Mouse (Mus musculus): ENCODE results near the gene Tubb4b. TPM values are rescaled to one million over a fixed set of nuclear protein-coding genes. Genes with fewer than 3 reads are reported as not detected.

Tubb4b gene
- total and polyA plus RNA-seq, 2 experiments from 2014 or later: 469 to 553 TPM

DNA sequence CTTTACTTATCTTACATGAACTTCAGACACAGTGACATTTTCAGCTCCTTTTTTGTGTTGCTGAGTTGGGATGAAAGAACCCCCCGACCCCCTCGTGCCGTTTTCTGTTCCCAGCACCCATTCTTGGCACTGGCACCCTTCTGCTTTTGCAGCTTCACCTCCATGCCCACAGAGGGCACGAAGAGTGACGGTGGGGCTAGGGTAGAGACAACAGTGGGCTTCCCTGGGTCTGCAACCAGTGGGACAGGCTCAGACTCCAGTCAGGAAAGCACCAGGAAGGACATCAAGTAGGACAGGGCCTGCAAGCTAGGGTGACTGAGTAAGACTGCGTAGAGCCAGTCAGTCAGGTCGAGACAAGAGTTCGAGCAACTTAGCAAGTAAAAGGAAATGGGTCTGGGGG, 15.8 kb upstream of the Tubb4b start:
- Histone ChIP-seq H3K27ac (ENCODE audit: low read depth, low read length) (peak overlapping the region; percentile 82; the same call in 1 of the 2 replicates), H3K9ac (no peak overlapping the region)
- ATAC-seq: no peak; the same call in 1 of the 2 replicates

DNA sequence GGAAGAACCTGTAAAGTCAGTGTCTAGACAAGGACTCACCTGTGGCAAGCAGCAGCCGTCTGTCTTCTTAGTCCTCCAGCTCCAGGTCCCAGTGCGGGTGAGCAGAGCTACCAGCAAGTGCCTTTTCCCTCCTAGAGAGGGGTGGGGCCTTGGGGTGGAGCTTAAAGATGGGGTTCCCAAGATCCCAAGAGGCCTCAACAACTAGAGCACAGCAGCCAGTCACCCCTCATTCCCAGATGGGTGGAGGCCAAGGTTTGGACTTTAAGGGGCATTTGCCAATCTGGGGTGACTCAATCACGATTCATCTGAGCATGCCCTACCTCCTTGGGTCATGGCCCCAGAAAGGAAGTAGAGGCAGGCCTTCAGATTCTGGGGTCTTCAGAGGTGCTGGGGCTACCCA, 15.3 kb upstream of the Tubb4b start:
- Histone ChIP-seq H3K27ac (ENCODE audit: low read depth, low read length) (no peak overlapping the region), H3K9ac (no peak overlapping the region), H3K27me3 (ENCODE audit: insufficient read depth, low read length) (no peaks in the 10 kb centered on the region), H3K4me3 (ENCODE audit: low read depth, low read length) (no peak overlapping the region), H3K9me3 (ENCODE audit: low read length) (no peaks in the 10 kb centered on the region), H3K4me2 (ENCODE audit: low read depth) (no peak overlapping the region), H3K36me3 (ENCODE audit: insufficient read depth) (peaks cover 12% of the 10 kb centered on the region), H3K4me1 (ENCODE audit: insufficient read depth) (peaks cover 6% of the 10 kb centered on the region)
- TF ChIP-seq CTCF (IDR thresholded peaks at IDR 0.05; ENCODE audit: low read depth): no peak
- DNase-seq: no peak
- 87% methylated on average over 3 of the region's 3 CpGs for WGBS
- no peak for ATAC-seq

More for the DNA sequence above, 15.8 kb upstream of the Tubb4b start:
- peak overlapping the region; percentile 70 for H3K4me3 ChIP-seq (ENCODE audit: low read depth, low read length)
- H3K4me1 ChIP-seq (ENCODE audit: insufficient read depth): peaks cover 6% of the 10 kb centered on the region
- no peak for TF ChIP-seq CTCF (IDR thresholded peaks at IDR 0.05; ENCODE audit: low read depth)
- DNase-seq: no peak
- H3K36me3 ChIP-seq (ENCODE audit: insufficient read depth): peaks cover 17% of the 10 kb centered on the region
- no peaks in the 10 kb centered on the region for H3K27me3 ChIP-seq (ENCODE audit: insufficient read depth, low read length)
- 46% methylated on average over 8 of the region's 8 CpGs for WGBS
- peak overlapping the region; percentile 89 for H3K4me2 ChIP-seq (ENCODE audit: low read depth)
- no peaks in the 10 kb centered on the region for H3K9me3 ChIP-seq (ENCODE audit: low read length)

- peaks cover 6% of the 10 kb centered on the region for H3K4me1 ChIP-seq (ENCODE audit: insufficient read depth)
- DNase-seq: no peak
- no peak overlapping the region for H3K4me2 ChIP-seq (ENCODE audit: low read depth)
- no peaks in the 10 kb centered on the region for H3K9me3 ChIP-seq (ENCODE audit: low read length)
- no peaks in the 10 kb centered on the region for H3K36me3 ChIP-seq (ENCODE audit: insufficient read depth)
- H3K4me3 ChIP-seq (ENCODE audit: low read depth, low read length): no peak overlapping the region
- H3K27ac ChIP-seq (ENCODE audit: low read depth, low read length): no peak overlapping the region
- no peak overlapping the region for H3K9ac ChIP-seq
- TF ChIP-seq CTCF (IDR thresholded peaks at IDR 0.05; ENCODE audit: low read depth): no peak
- H3K27me3 ChIP-seq (ENCODE audit: insufficient read depth, low read length): no peaks in the 10 kb centered on the region; the same call in 1 of the 2 replicates
- ATAC-seq: no peak
These were observed 13.6 kb upstream of the Tubb4b start for GRCm38 (mm10) chr2:25238106-25238505.

GRCm38 (mm10) chr2:25237522-25237921, 13.0 kb upstream of the Tubb4b start:
- H3K36me3 ChIP-seq (ENCODE audit: insufficient read depth): no peaks in the 10 kb centered on the region
- WGBS: 66% methylated on average over 4 of the region's 4 CpGs
- H3K4me3 ChIP-seq (ENCODE audit: low read depth, low read length): no peak overlapping the region
- no peak overlapping the region for H3K9ac ChIP-seq
- no peak overlapping the region for H3K4me2 ChIP-seq (ENCODE audit: low read depth)
- TF ChIP-seq CTCF (IDR thresholded peaks at IDR 0.05; ENCODE audit: low read depth): no peak
- no peak for DNase-seq
- peaks cover 6% of the 10 kb centered on the region for H3K4me1 ChIP-seq (ENCODE audit: insufficient read depth)
- no peaks in the 10 kb centered on the region for H3K9me3 ChIP-seq (ENCODE audit: low read length)
- H3K27ac ChIP-seq (ENCODE audit: low read depth, low read length): no peak overlapping the region
- no peak for ATAC-seq
- H3K27me3 ChIP-seq (ENCODE audit: insufficient read depth, low read length): no peaks in the 10 kb centered on the region; the same call in 1 of the 2 replicates

GRCm38 (mm10) chr2:25236614-25237013, 12.1 kb upstream of the Tubb4b start, which contains the start of gene Rnf224:
Gene Rnf224 (minus strand): TSS chr2:25236787.
- Histone ChIP-seq H3K9ac (no peak within 1 kb of the TSS), H3K9me3 (ENCODE audit: low read length) (no peaks in the 10 kb centered on the region), H3K4me2 (ENCODE audit: low read depth) (no peak within 1 kb of the TSS), H3K27me3 (ENCODE audit: insufficient read depth, low read length) (no peaks in the 10 kb centered on the region; the same call in 1 of the 2 replicates), H3K36me3 (ENCODE audit: insufficient read depth) (no peaks in the 10 kb centered on the region), H3K4me1 (ENCODE audit: insufficient read depth) (peaks cover 5% of the 10 kb centered on the region), H3K27ac (ENCODE audit: low read depth, low read length) (no peak within 1 kb of the TSS), H3K4me3 (ENCODE audit: low read depth, low read length) (no peak within 1 kb of the TSS)
- ATAC-seq: no peak
- WGBS: 45% methylated on average over 8 of the region's 8 CpGs
- DNase-seq: no peak
- TF ChIP-seq CTCF (IDR thresholded peaks at IDR 0.05; ENCODE audit: low read depth): no peak

DNA sequence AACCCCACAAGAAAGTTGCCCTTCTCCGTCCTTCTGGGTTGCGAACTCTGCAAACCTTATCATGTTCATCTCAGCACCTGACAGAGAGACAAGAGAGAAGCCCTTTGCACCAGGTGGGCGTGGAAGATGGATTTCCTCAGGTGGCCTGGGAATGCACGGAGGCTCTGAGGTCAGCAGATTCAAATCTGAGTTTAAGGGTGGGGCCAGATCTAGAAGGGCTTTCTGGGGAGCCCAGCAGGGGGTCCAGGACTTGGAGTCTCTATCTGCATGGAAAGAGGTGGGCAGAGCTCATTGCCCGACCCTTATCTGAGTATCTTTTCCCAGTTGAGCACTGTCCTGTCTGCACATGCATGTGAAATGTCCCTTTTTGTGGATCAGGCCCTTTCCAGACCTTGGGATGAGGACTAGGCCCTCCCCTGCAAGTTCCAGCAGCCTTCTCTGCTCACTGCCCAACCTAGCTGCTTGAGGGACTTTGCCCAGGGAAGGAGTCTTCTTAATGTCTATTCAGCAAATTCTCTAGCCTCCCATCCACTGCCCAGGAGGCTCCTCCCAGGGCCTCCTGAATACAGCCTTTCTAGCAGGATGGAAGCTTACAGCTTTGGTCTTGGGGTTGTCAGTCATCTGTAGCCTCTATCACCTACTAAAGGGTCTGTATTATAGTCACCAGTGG, 10.2 kb upstream of the Tubb4b start:
- Histone ChIP-seq H3K27ac (ENCODE audit: low read depth, low read length) (no peak overlapping the region), H3K4me3 (ENCODE audit: low read depth, low read length) (no peak overlapping the region), H3K9me3 (ENCODE audit: low read length) (no peaks in the 10 kb centered on the region), H3K27me3 (ENCODE audit: insufficient read depth, low read length) (no peaks in the 10 kb centered on the region; the same call in 1 of the 2 replicates), H3K4me1 (ENCODE audit: insufficient read depth) (no peaks in the 10 kb centered on the region), H3K9ac (no peak overlapping the region), H3K36me3 (ENCODE audit: insufficient read depth) (no peaks in the 10 kb centered on the region), H3K4me2 (ENCODE audit: low read depth) (no peak overlapping the region)
- 87% methylated on average over 5 of the region's 5 CpGs for WGBS
- ATAC-seq (no peak), DNase-seq (no peak)
- no peak for TF ChIP-seq CTCF (IDR thresholded peaks at IDR 0.05; ENCODE audit: low read depth)

GRCm38 (mm10) chr2:25234050-25234449, 9.5 kb upstream of the Tubb4b start, which contains the start of gene Slc34a3:
Gene Slc34a3 (minus strand): TSS chr2:25234364.
- 87% methylated on average over 3 of the region's 3 CpGs for WGBS
- ATAC-seq (no peak), DNase-seq (no peak)
- TF ChIP-seq CTCF (IDR thresholded peaks at IDR 0.05; ENCODE audit: low read depth): no peak
- H3K36me3 ChIP-seq (ENCODE audit: insufficient read depth): no peaks in the 10 kb centered on the region
- H3K27ac ChIP-seq (ENCODE audit: low read depth, low read length): no peak within 1 kb of the TSS
- no peak within 1 kb of the TSS for H3K4me2 ChIP-seq (ENCODE audit: low read depth)
- peaks cover 2% of the 10 kb centered on the region; the same call in 1 of the 2 replicates for H3K4me1 ChIP-seq (ENCODE audit: insufficient read depth)
- no peaks in the 10 kb centered on the region for H3K9me3 ChIP-seq (ENCODE audit: low read length)
- no peaks in the 10 kb centered on the region; the same call in 1 of the 2 replicates for H3K27me3 ChIP-seq (ENCODE audit: insufficient read depth, low read length)
- H3K4me3 ChIP-seq (ENCODE audit: low read depth, low read length): no peak within 1 kb of the TSS
- no peak within 1 kb of the TSS for H3K9ac ChIP-seq
